Mouse (Mus musculus) intestine, embryonic 15.5 days (tissue): ENCODE results near the gene Krcc1. TPM values are rescaled to one million over a fixed set of nuclear protein-coding genes. Genes with fewer than 3 reads are reported as not detected.
A peak's percentile ranks its signal among the peaks of the same experiment; 100 is the strongest.

Experiments
- ATAC-seq: fragments of 200-750 bp; cut with Nextera tagmentation; 2 replicates; pipeline ENCODE4 v1.8.0; 2017; ENCODE audit warnings: moderate TSS enrichment, moderate library complexity
- H3K27ac ChIP-seq: fragments of 300-500 bp; sonication (generic); 2 replicates; pipeline ENCODE4 v1.5.1; 2015; ENCODE audit warnings: mild to moderate bottlenecking, inconsistent platforms
- H3K27me3 ChIP-seq: fragments of 300-500 bp; sonication (generic); replicated peaks from 2 replicates; pipeline ENCODE4 v1.6.1; 2015; ENCODE audit warnings: inconsistent platforms
- H3K36me3 ChIP-seq: fragments of 300-500 bp; sonication (generic); 2 replicates; pipeline ENCODE4 v1.6.1; 2015; ENCODE audit warnings: inconsistent platforms
- H3K4me1 ChIP-seq: fragments of 300-500 bp; sonication (generic); replicated peaks from 2 replicates; pipeline ENCODE4 v1.6.1; 2015; ENCODE audit warnings: inconsistent platforms
- H3K4me2 ChIP-seq: fragments of 300-500 bp; sonication (generic); replicated peaks from 2 replicates; pipeline ENCODE4 v1.6.1; 2015; ENCODE audit warnings: mild to moderate bottlenecking, inconsistent platforms
- H3K4me3 ChIP-seq: fragments of 300-500 bp; sonication (generic); replicated peaks from 2 replicates; pipeline ENCODE4 v1.5.1; 2015; ENCODE audit warnings: inconsistent platforms
- H3K9ac ChIP-seq: fragments of 300-500 bp; sonication (generic); 2 replicates; pipeline ENCODE4 v1.6.1; 2015; ENCODE audit warnings: inconsistent platforms
- H3K9me3 ChIP-seq: fragments of 300-500 bp; sonication (generic); 2 replicates; pipeline ENCODE4 v1.6.1; 2016; ENCODE audit warnings: inconsistent platforms
- WGBS: fragments of 180-500 bp; shearing (Covaris S2); methylation state at CpG from one replicate; pipeline ENCODE4 v1.1.7; 2015; 5-methylcytosine and 5-hydroxymethylcytosine counted together
- polyA plus RNA-seq: library from polyadenylated mRNA; unstranded; fragments of >200 nt; fragmentation: Nextera tagmentation; extraction: Ambion mirVana; gene quantifications from 2 replicates; pipeline ENCODE4 v1.2.1, GENCODE M21; 2015

Krcc1 gene
- polyA plus RNA-seq = 62.2 and 72.5 TPM in 2 replicates

DNA sequence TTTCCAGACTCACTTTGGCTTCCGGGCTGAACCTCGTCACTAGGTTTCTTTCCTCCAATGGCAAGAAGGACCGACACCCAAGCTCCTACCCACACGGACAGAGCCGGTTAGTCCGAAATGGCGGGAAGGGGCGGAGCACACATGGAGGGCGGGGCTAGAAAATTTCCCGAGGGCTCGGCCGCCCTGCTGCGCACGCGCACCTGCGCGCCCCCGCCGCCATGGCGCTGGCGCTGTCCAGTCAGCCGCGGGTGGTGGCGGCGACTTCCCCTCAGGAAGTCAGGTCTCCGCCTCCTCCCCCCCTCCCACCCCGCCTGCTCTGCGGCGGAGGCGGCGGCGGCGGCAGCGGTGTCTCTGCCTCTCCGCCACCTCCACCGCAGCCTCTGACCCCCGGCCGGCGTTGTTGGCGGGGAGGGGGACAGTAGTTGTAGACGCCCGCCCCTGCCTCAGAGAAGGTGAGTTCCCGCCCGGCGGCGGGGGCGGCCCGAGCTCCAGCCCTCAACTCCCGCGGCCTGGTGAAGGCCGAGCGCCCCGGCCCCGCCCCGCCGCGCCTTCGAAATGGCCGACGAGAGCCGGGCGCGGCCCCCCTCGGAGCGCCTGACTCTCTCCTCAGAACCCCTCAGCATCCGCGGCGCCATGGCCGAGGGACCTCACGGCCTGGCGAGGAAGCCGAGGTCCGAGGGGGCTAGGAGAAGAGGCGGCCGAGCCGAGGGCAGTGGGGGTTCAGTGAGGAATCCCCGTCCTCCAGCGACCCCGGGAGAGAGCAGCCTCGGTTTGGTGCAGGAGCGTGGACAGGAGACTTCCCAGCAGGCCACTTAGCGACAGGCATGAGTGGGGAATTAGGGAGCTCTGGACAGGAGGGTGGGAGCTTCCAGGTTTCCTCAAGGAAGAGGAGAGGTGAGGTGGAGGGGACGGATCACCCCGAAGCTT is at the start of gene Krcc1:
Gene Krcc1, plus strand, starts transcription at position 289 of the 927 bp plus-strand sequence.
- no peaks in the 10 kb centered on the region for H3K36me3 ChIP-seq
- peak within 1 kb of the TSS; percentile 90 for H3K4me3 ChIP-seq
- ATAC-seq = peak; percentile 95
- under 1% methylated on average over 65 of the region's 84 CpGs for WGBS
- H3K9me3 ChIP-seq = no peaks in the 10 kb centered on the region
- H3K27me3 ChIP-seq = no peaks in the 10 kb centered on the region
- H3K27ac ChIP-seq = peak within 1 kb of the TSS; percentile 98
- peak within 1 kb of the TSS; percentile 65 for H3K4me2 ChIP-seq
- 0 out of 2 replicates have a peak, but pooled peaks cover 5% of the 10 kb centered on the region for H3K4me1 ChIP-seq
- peak within 1 kb of the TSS; percentile 100 for H3K9ac ChIP-seq

- H3K27ac ChIP-seq = no peak overlapping the region
- no peaks in the 10 kb centered on the region for H3K36me3 ChIP-seq
- 52% methylated on average over 3 of the region's 3 CpGs for WGBS
- no peak overlapping the region for H3K9ac ChIP-seq
- H3K9me3 ChIP-seq = no peaks in the 10 kb centered on the region
- no peaks in the 10 kb centered on the region for H3K4me1 ChIP-seq
- ATAC-seq = 0 out of 2 replicates have a peak, but pooled peaks have one; percentile 32
- H3K27me3 ChIP-seq = no peaks in the 10 kb centered on the region
- H3K4me2 ChIP-seq = no peak overlapping the region
- no peak overlapping the region for H3K4me3 ChIP-seq
Observed at GRCm38 (mm10) chr6:71224184-71224943, 47.1 kb upstream of the Krcc1 start.

GRCm38 (mm10) chr6:71226544-71226943 is 44.9 kb upstream of the Krcc1 start:
- 46% methylated on average over 6 of the region's 6 CpGs for WGBS
- no peak for ATAC-seq
- H3K27ac ChIP-seq = no peak overlapping the region

DNA sequence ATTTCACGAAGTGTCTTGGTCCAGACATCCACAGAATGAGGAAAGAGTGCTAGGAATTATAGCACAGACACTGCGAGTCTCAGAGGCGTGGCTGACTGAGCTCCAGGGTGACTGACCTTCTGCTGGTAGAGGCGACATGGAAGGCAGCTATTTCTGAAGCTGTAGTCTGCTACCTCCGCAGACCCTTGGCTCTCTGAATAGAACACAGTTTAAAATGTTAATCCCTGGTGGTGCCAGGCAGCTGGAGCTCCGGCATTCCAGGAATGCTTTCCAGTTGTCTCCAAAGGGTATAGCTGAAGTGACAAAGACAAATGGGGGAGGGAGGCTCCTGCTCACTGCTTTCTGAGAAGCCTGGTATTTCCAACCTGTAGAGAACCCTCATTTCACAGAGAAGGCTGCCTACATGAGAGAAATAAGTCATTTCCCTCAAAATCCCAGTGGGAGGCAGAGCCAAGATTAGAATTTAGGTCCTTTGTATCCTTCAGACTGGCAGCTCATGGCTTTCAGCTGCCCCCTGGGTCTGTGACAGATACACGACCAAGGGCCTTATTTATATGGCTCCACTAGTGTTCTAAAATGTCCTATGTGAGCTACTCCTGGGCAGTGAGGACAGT is 44.2 kb upstream of the Krcc1 start:
- Histone ChIP-seq H3K36me3 (no peaks in the 10 kb centered on the region), H3K9me3 (no peaks in the 10 kb centered on the region), H3K9ac (no peak overlapping the region), H3K27ac (no peak overlapping the region), H3K4me1 (no peaks in the 10 kb centered on the region), H3K4me2 (no peak overlapping the region), H3K27me3 (no peaks in the 10 kb centered on the region), H3K4me3 (no peak overlapping the region)
- peak; percentile 67; the same call in 1 of the 2 replicates for ATAC-seq
- WGBS = 14% methylated on average over 7 of the region's 7 CpGs

More at GRCm38 (mm10) chr6:71226544-71226943, 44.9 kb upstream of the Krcc1 start:
- H3K4me3 ChIP-seq = no peak overlapping the region
- no peak overlapping the region for H3K9ac ChIP-seq
- H3K4me1 ChIP-seq = no peaks in the 10 kb centered on the region
- no peaks in the 10 kb centered on the region for H3K27me3 ChIP-seq
- H3K36me3 ChIP-seq = no peaks in the 10 kb centered on the region
- no peaks in the 10 kb centered on the region for H3K9me3 ChIP-seq
- H3K4me2 ChIP-seq = no peak overlapping the region

- WGBS = 77% methylated on average over 13 of the region's 13 CpGs
- Histone ChIP-seq H3K9me3 (no peaks in the 10 kb centered on the region), H3K9ac (no peak overlapping the region), H3K27me3 (no peaks in the 10 kb centered on the region), H3K36me3 (no peaks in the 10 kb centered on the region), H3K4me3 (no peak overlapping the region), H3K4me1 (no peaks in the 10 kb centered on the region), H3K27ac (no peak overlapping the region), H3K4me2 (no peak overlapping the region)
- no peak for ATAC-seq
Observed at GRCm38 (mm10) chr6:71235121-71235520, 36.4 kb upstream of the Krcc1 start.

GRCm38 (mm10) chr6:71235944-71236343 is 35.5 kb upstream of the Krcc1 start:
- Histone ChIP-seq H3K9ac (no peak overlapping the region), H3K4me2 (no peak overlapping the region), H3K36me3 (no peaks in the 10 kb centered on the region), H3K4me1 (no peaks in the 10 kb centered on the region), H3K27me3 (no peaks in the 10 kb centered on the region), H3K4me3 (no peak overlapping the region), H3K27ac (0 out of 2 replicates have a peak overlapping the region, but pooled peaks have one; percentile 54), H3K9me3 (no peaks in the 10 kb centered on the region)
- peak; percentile 39 for ATAC-seq
- 53% methylated on average over 3 of the region's 3 CpGs for WGBS

DNA sequence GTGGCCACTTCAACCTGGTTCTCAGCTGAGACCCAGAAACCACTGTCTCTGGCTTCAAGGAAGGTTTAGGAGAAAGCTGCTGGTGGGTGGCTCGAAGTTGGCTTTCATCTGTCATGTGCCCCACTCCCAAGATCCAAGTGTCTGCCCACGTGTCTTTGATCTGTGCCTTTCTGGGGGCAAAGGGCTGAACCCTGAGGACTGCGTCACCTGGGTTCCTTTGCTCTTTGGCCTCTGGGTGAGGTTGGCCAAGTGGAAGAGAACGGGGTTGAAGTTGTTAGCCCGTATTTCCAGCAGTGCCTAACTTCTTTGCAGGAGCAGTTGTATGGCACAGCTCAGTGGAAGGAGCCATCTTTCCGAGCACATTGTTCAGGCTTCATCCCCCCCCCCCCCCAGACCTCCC is 35.0 kb upstream of the Krcc1 start:
- WGBS = 60% methylated on average over 6 of the region's 6 CpGs
- H3K27me3 ChIP-seq = no peaks in the 10 kb centered on the region
- H3K9ac ChIP-seq = no peak overlapping the region
- H3K36me3 ChIP-seq = no peaks in the 10 kb centered on the region
- H3K4me2 ChIP-seq = 0 out of 2 replicates have a peak overlapping the region, but pooled peaks have one; percentile 9
- no peak overlapping the region for H3K4me3 ChIP-seq
- H3K9me3 ChIP-seq = no peaks in the 10 kb centered on the region
- H3K27ac ChIP-seq = peak overlapping the region; percentile 54
- no peaks in the 10 kb centered on the region for H3K4me1 ChIP-seq
- peak; percentile 83 for ATAC-seq

- no peak overlapping the region for H3K9ac ChIP-seq
- H3K36me3 ChIP-seq = no peaks in the 10 kb centered on the region
- no peaks in the 10 kb centered on the region for H3K9me3 ChIP-seq
- H3K27ac ChIP-seq = peak overlapping the region; percentile 54
- no peaks in the 10 kb centered on the region for H3K4me1 ChIP-seq
- H3K4me3 ChIP-seq = no peak overlapping the region
- WGBS = 57% methylated on average over 6 of the region's 6 CpGs
- 0 out of 2 replicates have a peak overlapping the region, but pooled peaks have one; percentile 9 for H3K4me2 ChIP-seq
- ATAC-seq = peak; percentile 80
- H3K27me3 ChIP-seq = no peaks in the 10 kb centered on the region
Observed at GRCm38 (mm10) chr6:71237031-71237431, 34.4 kb upstream of the Krcc1 start.

DNA sequence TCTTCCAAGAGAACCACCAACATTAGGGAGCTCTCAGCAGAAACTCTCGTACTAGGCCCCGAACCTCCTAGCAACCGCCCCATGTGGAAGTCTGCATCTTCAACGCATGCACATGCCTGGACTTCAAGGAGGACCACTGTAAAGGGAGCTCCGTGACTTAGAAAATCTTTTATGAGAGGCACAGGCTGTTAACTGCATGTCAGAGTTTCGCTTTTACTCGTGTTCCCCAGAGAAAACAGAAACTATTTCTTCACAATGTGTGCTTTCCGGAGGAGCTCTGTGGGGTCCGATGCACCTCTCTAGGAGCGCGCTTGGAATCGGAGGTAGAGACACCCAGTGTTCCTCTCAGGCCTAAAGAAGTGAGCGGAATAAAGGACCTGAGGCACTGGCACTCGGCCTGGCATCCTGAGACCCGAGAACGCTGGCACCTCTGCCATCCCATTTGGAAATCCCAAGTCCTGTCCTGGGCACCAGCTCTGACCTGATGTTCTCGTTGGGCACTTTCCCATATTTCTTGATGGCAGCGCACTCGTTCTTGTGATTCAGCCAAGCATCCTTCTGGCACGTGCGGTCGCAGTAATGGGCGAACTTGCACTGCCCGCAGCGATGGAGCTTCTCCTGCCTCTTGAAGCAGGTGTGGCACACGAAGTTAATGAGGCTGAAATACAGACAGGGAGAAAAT is 32.3 kb upstream of the Krcc1 start:
- Histone ChIP-seq H3K36me3 (no peaks in the 10 kb centered on the region), H3K9me3 (no peaks in the 10 kb centered on the region), H3K9ac (no peak overlapping the region), H3K4me3 (no peak overlapping the region), H3K4me1 (no peaks in the 10 kb centered on the region), H3K27ac (no peak overlapping the region), H3K27me3 (no peaks in the 10 kb centered on the region), H3K4me2 (no peak overlapping the region)
- 91% methylated on average over 26 of the region's 26 CpGs for WGBS
- ATAC-seq = no peak

DNA sequence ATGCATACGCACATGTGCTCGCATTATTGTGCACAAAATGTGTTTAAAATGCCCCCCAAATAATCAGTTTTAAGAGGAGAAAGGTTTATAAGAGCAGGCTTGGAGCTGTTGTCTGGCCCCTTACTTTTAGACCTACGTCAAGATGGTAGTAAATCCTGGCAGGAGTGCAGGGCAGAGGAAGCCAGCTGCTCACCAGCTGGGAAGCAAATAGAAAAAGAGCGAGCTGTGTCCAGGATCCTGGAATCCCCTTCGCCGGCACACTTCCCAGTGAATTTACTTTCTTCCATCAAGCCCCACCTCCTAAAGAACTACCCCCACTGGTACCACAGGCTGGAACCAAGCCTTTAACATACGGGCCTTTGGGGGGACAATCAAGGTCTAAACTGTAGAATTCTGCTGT is 30.6 kb upstream of the Krcc1 start:
- H3K4me2 ChIP-seq = no peak overlapping the region
- 75% methylated on average over 7 of the region's 7 CpGs for WGBS

DNA sequence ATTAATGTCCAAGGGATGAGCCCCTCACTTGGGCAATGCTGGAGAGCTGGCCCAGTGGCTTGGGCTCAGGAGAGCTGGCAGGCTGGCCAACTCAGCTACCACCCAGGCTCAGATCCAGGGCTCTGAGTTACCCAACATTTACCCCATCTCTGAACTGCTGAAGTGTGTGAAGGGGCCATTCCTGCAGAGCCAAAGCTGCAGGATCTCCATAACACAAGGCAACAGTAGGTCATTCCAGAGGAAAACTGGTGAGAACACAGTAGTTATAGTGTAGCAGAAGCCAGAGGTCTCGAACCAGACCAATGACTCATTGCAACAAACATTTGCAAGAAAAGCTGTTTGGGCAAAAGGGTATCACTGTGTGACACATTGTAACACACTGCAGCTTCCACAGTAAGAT is 28.7 kb upstream of the Krcc1 start:
- Histone ChIP-seq H3K36me3 (no peaks in the 10 kb centered on the region), H3K4me3 (no peak overlapping the region), H3K4me2 (no peak overlapping the region), H3K9ac (no peak overlapping the region), H3K4me1 (no peaks in the 10 kb centered on the region), H3K9me3 (no peaks in the 10 kb centered on the region), H3K27ac (no peak overlapping the region), H3K27me3 (no peaks in the 10 kb centered on the region)
- WGBS = 78% methylated on average over 1 of the region's 1 CpGs
- no peak for ATAC-seq

More for the DNA sequence above, 30.6 kb upstream of the Krcc1 start:
- no peak overlapping the region for H3K4me3 ChIP-seq
- no peaks in the 10 kb centered on the region for H3K27me3 ChIP-seq
- no peaks in the 10 kb centered on the region for H3K36me3 ChIP-seq
- no peak overlapping the region for H3K9ac ChIP-seq
- H3K27ac ChIP-seq = no peak overlapping the region
- no peaks in the 10 kb centered on the region for H3K9me3 ChIP-seq
- H3K4me1 ChIP-seq = no peaks in the 10 kb centered on the region
- ATAC-seq = no peak
